Mouse (Mus musculus) heart, adult 2 months (tissue): Measurements from ENCODE around the gene Fgd3.

Experiments used
- CTCF ChIP-seq: fragments of 200-600 bp; IDR thresholded peaks from 2 replicates; pipeline ENCODE4 v1.8.1; 2022; ENCODE audit warnings: antibody characterized with exemption, mild to moderate bottlenecking, moderate library complexity
- POLR2A ChIP-seq: fragments of 200-500 bp; IDR thresholded peaks from 2 replicates; pipeline ENCODE4 v1.6.1; 2011; ENCODE audit warnings: mild to moderate bottlenecking, low read depth, low read length, control low read depth; ENCODE audit not compliant: insufficient read depth

DNA sequence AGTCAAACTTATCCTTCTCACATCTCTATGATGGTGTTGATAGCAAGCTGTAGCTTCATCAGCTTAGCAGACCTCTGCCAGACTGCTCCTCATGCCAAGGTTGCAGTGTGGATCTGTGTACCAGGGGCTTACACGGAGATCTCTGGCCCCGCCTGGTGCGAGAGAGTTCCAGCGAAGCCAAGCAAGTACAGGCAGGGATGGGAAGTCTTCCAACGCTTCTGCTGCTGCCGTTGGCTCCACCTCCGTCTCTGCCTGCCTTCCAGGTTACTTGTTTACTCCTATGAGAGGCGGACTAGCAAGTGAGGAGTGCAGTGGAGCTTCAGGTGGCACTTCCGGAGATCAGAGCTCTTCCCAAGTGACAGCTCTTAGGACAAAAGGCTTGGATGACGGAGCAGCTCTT, 95.8 kb downstream of the Fgd3 start:
- TF ChIP-seq POLR2A (no peak), CTCF (no peak)
